Mouse (Mus musculus): ENCODE measurements at regions not wholly inside any gene's neighbourhood (a gene's known extent, or its start where the extent isn't known, plus 50 kb on each side); places are given as distances from the start of the nearest gene placed in this dataset.
"Not testable (repeated sequence)": the region's sequence is repeated elsewhere in the genome, so short reads cannot be mapped to it uniquely, and the experiment has no call there.

- no peak for DNase-seq
These were observed 166.7 kb upstream of the Trim24 start for GRCm38 (mm10) chr6:37703946-37704345.

GRCm38 (mm10) chr6:37705733-37706145, 164.9 kb upstream of the Trim24 start:
- DNase-seq = peak in 1 of 2 experiments; percentile 29

DNA sequence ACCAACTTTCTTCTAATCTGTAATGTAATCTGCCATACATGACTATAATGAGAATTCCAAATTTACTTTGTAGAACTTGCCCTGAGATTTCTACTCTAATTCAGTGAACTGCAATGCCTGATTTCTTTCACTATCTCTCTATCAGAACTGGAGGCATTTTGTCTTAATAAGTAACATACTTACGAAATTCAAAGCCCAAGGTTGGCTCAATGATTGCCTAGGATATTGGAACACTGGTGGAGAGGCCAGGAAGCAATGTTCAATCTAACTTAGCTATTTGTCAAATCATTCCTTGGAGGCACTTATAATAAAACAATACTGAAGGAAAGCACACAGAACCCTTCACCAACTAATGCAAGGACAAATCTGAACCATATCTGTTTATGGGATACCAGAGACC, 162.9 kb upstream of the Trim24 start:
- not testable (repeated sequence) for DNase-seq

- no peak for DNase-seq
These were observed 158.8 kb upstream of the Trim24 start for GRCm38 (mm10) chr6:37711766-37712165.

GRCm38 (mm10) chr6:37713411-37713810, 157.2 kb upstream of the Trim24 start:
- DNase-seq = no peak

DNA sequence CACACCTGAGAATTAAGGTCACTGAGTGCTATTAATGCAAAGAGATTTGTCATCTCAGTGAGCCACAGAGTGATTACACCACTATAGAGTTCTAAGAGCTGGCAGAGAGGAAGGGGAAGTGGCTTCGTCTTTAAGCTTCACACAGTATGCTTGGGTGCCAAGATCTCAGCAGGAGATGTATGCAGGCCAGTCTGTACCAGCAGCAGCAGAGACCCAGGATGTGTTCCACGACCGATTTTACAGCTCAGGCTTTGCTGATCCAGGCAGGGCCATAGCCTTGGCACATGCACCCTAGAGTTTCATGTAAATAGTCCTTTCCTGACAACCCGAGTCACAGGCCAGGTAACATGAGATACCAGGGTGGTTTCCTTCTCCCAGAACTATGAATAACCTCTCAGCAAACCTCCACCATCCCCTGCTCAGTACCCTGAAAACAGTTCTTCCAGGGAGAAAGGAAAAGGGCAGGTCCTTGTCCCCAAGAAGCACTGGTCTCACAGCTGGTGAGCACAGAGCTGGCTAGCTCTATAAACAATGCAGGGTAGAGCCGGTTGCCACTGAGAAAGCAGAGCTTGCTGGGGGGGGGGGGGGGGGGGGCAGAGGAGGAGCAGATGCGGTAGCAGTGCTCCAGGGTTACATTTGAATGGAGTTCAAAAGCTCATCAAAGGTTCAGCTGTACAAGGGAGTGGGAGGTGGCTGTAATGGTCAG, 156.2 kb upstream of the Trim24 start:
- peak; percentile 5 to 9 for DNase-seq

DNA sequence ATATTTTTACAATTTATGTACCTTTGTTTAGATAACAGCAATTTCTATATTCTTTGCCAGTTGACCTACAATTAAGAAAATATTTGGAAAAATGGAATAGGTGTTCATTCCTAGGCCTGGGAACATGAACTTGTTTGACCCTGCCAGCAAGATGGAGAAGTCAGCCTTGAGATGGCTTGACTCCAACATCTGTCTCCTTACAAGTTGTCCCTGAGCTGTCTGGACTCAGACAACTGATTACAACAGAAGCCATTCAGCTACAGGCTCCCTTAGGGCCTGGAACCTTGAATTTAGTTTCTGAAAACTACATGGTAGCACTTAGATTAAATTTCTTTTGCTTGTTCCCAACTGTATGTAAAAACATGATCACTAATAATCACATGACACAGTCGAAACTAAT, 148.9 kb upstream of the Trim24 start:
- DNase-seq = no peak

DNA sequence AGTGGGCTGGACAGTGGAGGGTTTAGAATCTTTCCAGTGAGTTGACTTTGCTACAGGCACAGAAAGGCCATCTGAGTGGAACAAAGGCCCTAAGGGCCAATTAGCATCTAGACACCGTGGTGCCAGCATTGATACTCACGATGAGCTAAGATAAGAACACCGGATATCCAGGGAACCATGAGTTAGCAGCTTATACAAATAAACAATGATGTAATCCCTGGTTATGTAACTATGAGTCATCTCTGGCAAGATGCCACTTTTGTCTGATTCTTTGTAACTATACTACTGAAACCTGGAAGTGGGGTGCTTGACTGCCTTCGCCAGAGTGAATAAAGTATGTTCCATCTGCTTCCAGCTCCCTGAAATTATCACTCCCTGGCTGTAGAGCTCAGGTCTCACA, 147.3 kb upstream of the Trim24 start:
- DNase-seq = peak in 1 of 2 experiments; percentile 36

GRCm38 (mm10) chr6:37724240-37724639, 146.4 kb upstream of the Trim24 start:
- DNase-seq = no peak

DNA sequence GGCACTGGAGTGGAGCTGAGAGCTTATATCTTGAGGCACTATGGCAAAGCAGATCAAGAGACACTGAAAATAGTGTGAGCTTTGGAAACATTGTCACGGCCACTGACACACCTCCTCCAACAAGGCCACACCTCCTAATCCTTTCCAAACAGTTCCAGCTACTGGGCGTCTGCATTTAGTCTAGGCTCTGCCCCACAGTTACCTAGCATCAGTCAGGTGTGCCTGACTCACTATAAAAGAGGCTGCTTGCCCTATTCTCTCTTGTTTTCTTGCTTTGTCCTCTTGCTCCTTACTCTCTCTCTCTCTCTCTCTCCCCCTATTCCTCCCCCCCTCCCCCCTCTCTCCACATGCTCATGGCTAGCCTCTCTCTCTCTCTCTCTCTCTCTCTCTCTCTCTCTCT, 142.0 kb upstream of the Trim24 start:
- no peak for DNase-seq

GRCm38 (mm10) chr6:37729165-37729564, 141.4 kb upstream of the Trim24 start:
- DNase-seq = no peak

GRCm38 (mm10) chr6:37730500-37731239, 139.9 kb upstream of the Trim24 start:
- no peak for DNase-seq

GRCm38 (mm10) chr6:37732385-37732784, 138.2 kb upstream of the Trim24 start:
- DNase-seq = peak; percentile 82 to 88

DNA sequence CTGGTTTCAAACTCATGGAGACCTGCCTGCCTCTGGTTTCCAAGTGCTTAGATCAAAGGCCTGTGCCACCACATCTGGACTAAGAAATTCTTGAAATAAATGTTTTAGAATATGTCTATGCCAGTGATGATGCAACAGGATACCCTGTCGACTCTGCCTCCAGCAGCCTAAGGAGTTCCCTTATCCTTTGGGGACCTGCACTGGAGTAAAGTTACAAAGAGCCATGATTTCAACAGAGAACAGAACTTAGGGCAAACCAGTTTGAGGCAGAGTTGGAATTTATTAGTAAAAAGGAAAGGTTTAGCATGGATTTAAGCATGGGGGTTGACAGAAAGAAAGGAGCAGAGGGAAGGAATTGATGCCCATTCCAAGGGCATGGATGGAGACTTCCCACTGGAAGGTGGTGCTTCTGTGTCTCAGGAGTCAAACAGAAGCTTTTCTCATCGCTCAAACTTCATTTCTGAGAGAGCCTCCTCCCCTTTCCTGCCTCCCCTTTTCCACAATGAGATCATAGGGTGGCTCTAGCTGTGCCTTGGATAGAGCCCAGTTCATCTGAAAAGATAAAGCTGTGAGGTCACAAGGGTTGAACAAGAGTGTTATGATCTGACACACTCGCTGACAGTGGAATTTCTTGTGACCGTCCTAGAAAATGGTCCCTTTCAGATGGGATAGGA, 135.2 kb upstream of the Trim24 start:
- DNase-seq = peak; percentile 22 to 54

DNA sequence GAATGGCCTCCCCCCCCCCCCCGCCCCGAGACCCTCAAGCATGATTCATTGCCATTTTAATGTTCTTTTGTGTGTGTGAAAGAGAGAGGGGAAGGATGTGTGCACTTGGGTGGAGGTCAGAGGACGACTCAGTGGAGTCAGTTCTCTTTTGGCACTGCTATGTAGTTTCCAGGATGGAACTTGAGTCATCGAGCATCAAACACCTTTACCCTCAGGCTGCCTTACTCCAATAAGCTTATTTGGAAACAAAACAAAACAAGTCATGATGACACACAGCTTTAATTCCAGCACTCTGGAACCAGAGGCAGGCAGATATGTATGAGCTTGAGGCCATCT, 134.7 kb upstream of the Trim24 start:
- DNase-seq = no peak

- peak; percentile 41 to 55 for DNase-seq
These were observed 129.4 kb upstream of the Trim24 start for GRCm38 (mm10) chr6:37740982-37741889.

DNA sequence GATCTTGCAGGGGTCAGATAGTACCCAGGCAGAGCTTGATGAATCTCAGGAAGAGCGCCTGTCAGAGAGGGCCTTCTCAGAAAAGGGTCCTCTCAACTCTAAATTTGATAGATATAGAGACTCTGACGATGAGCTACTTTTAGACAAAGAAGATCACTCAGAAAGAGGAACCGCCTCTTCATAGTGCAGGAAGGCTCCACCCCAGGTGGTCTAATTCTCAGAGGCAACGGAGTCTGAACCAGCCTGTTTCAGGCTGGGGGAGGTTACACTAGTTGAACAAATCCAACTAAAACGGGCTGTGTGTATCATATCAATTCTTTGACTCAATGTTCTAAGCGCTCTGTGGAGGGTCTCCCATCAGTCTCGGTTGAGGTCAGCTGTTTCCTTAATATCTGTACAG, 128.7 kb upstream of the Trim24 start:
- DNase-seq = not testable (repeated sequence)

- no peak for DNase-seq
These were observed 125.9 kb upstream of the Trim24 start for GRCm38 (mm10) chr6:37744679-37745078.

GRCm38 (mm10) chr6:37745393-37746100, 125.1 kb upstream of the Trim24 start:
- no peak for DNase-seq

DNA sequence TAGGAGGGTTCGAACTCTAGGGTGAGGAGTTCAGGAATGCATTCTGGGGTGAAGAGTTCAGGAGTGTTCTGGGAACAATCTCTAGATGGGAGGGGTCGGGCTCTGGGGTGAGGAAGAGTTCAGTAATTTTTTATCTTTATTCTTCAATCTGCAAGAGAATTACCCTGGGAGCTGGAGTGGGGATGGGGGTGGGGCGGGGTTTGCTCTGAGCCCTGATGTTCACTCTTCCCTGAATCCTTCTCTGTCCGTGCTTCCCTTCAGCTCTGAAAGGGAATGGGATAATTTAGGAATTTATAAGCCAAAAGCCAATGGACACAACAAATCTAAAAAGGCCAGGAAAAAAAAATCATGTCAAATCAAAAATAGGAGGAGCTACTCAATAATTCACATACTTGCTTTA, 122.8 kb upstream of the Trim24 start:
- DNase-seq = not testable (repeated sequence)

DNA sequence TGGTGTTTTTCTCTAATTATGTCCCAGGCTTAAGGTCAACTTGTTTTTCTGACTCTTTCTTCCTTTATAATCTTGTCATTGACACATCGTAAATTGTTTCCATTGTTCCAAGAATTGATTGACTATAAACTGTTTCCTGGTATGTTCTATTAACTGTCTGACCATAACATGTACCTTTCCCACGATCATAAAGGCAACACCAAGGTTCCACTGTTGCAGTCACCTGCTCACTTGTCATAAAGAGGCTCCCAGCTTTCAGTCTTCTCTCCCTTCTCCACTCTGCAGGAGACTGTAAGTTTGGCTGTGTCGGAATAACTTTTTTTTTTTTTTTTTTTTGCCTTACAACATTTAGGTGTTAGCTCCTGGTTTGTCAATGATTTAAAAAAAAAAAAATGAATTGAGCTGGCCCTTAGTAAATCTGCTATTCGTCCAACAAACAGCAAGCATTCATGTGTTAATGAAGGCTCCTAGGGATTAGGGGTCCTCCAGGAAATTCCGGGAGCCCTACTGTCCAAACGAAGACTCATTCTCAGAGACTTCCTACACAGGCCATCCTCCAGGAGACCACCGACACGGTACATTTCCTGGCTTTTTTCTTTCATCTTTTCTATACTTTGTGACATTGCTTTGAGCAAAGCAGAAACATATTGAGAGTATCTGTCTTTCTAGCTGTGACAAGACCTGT, 122.2 kb upstream of the Trim24 start:
- no peak for DNase-seq

- DNase-seq = no peak
These were observed 121.6 kb upstream of the Trim24 start for GRCm38 (mm10) chr6:37749016-37749415.

All from lung, adult 18-20 months (tissue).